Mouse (Mus musculus) G1E (cell line): ENCODE results near the gene Pdzrn4.

Source experiments
- CTCF ChIP-seq: IDR thresholded peaks from 2 replicates; pipeline ENCODE4 v1.5.1; 2012; ENCODE audit warnings: low read depth, low read length, inconsistent platforms, mixed read lengths
- GATA1 ChIP-seq: IDR thresholded peaks from 2 replicates; pipeline ENCODE4 v1.6.1; 2012; ENCODE audit warnings: borderline replicate concordance, low read length, inconsistent platforms, mixed read lengths
- GATA2 ChIP-seq: IDR thresholded peaks from 2 replicates; pipeline ENCODE4 v1.6.1; 2012; ENCODE audit warnings: low read depth, low read length, inconsistent platforms, borderline replicate concordance
- POLR2AphosphoS5 ChIP-seq: IDR thresholded peaks from 2 replicates; pipeline ENCODE4 v1.6.1; 2012; ENCODE audit warnings: low read depth, low read length, inconsistent platforms; ENCODE audit not compliant: insufficient replicate concordance
- TAL1 ChIP-seq: conservative IDR thresholded peaks from 2 replicates; pipeline ENCODE4 v1.6.1; 2012; ENCODE audit warnings: low read depth, low read length, inconsistent platforms, mixed read lengths

DNA sequence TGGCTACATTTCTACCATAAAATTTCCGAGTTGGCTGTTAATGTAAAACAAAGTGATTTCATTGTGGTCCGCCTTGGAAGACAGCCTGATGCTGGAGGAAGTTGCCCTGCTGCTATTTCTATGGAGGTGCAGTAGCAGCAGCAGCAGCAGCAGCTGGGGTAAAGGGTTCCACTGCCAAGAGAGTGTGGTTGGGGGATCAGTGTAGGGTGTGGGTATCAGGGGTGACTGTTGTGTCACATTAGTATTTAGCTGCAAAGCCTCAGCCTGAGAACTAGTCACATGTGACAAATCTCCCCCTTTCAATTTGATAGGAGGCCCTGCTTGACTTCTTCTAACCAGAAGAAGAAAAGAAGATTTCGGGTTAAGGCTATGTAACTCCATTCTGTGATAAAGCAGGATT, 183.5 kb downstream of the Pdzrn4 start:
- TF ChIP-seq CTCF (no peak), GATA1 (no peak), POLR2AphosphoS5 (no peak), TAL1 (no peak), GATA2 (no peak)
